Mouse (Mus musculus) cerebellum, adult (tissue): Measurements from ENCODE around the gene Gm6993.

ENCODE experiments used
- ATAC-seq: cut with Nextera tagmentation; 2 replicates; pipeline ENCODE4 v1.9.2; 2017; ENCODE audit warnings: mild to moderate bottlenecking, moderate library complexity, mixed read lengths; ENCODE audit not compliant: insufficient number of reproducible peaks, low FRiP score, low TSS enrichment

Gene Gm6993

DNA sequence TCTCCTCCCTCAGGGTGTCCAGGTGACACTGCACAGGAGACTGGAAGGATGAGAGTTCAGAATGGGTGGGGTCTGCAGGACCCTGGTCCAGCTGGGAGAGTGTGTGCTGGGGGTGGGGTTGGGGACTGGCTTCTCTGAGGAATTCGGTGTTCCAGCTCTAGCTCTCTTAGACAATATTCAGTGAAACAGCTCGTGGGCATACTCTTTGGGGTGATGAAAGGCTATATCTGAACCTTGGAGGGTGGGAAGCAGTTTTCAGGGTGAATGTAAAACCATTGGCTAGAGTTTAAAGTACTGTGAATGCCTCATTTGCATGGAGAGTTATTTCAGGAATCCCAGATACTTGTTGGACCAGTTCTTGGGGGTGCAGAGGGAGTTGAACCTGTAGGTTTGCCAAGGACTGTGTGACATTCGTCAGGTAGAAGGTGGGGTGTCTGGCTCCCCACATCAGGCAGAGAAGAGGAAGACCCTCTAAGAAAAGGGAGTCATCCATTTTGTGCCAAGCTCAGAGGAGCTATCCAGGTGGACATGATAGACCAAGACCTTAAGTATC lies 1.5 kb upstream of the Gm6993 start:
- ATAC-seq = no peak

DNA sequence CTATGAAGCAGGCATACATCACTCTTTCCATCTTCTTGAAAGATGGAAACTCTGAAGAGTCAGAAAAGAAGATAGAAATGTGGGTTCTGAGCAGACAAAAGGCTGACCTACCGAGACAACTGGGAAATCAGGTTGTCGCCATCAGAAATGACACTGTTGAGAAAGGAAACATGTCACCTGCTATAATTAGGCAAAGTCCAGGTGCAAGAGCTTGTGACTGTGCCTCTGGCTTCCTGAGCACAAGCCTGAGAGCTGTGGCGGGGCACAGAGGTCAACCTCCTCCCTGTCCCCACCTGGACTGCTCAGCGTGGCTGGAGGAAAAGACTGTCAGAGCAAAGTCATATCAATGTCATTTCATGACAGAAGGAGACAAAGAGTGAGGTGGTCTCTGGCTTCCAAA lies 772 bp upstream of the Gm6993 start:
- ATAC-seq = no peak

DNA sequence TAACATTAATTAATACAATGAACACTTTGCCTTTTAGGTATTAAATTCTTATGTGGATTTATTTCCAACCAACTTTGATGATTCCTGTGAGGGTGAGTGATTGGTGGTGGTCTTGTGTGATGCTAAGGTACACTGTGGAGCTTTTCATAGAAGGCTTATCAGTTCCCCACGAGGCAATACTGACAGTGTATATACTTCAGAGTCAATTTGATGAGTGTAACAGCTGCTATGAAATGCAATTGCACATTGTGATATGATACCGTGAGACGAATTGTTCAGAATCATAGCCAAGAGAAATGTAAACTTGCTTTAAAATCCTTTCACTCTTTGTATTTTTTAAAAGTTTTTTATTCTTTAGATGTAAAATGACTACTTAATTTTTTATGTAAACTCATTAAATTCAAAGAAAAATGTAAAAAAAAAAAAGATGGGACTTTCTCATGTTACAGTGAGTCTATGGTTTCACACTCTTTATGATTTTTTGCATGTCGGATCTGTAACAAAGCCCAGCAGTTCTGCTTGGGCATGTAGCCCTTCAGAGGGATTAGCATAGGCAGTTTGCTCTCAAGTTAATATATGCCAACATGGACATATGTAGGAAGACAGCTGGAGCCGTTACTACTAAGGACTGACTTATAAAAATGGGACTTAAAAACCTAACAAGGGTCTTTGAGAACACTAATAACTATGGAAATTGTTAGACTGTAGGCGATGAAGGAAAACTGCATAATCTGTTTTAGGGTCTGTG lies 1.2 kb downstream of the Gm6993 start:
- no peak for ATAC-seq

DNA sequence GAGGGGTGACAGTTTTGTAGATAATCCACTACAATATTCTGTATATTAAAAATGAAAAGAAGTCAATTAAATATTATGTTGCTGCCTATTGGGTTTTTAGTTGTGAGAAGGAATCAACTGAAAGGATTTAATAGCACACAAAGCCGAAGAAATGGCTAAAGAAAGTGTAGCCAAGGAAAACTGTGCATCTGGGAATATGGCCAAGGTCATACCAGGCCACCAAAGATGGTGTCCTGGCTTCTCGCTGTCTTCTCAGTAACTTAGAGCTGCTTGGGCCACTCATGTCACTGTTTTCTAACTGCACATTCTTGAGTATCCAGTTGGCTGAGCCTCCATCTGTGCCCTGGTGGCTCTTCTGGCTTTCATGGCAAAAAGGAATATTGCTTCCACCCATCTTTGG lies 3.4 kb downstream of the Gm6993 start:
- no peak for ATAC-seq

DNA sequence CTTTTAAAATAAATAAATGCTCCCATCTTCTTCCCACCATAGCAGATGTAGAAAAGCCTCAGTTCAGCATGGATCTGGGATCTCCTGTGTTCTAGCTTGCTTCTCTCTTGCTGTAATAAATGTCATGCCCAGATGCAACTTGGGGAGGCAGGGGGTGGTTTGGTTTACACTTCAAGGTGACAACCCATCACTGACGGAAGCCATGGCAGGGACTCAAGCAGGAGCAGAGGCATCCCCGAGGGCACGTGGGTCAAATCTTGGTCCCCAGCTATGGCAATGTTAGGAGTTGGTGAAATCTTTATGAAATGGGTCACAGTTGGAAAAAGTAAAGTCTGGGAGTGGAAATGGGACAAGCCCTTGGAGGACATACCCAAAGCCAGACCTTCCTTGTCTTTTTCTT lies 4.1 kb downstream of the Gm6993 start:
- ATAC-seq = no peak

DNA sequence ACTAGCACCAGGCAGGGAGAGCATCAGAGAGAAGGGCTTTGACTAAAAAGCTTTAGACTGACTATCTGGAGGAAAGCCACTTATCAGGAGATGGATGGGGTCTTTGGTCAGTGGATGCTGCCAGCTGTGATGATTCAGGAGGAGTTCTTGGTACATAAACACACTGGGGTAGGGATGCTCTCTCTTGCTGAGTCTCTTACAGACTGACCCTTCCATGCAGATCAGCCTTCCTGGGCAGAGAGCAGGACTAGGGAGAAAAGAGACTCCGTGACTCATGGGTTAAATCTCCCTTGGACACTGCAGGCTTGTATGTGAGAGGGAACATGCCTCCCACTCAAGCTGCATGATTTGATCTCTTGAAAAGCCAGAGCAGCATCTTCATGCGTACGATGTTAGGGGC lies 5.6 kb downstream of the Gm6993 start:
- no peak for ATAC-seq

DNA sequence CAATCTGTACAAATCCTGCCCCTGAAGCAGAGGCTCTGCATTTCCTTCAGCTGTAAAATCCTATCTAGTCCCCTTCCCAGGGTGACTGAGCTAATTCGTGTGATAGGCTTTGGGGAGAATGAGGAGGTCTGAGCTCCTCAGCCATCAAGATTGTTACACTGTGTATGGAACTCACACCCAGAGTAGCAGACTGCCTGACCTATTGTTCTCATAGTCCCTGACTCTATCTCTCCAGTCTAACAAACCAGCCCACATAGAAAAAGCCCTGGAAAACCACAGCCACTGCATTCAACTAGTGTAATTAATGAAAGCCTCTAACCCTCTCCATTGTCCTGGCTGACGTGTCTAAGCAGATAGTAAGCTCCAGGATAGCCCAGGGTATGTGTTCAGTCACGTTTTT lies 6.0 kb downstream of the Gm6993 start:
- ATAC-seq = no peak

DNA sequence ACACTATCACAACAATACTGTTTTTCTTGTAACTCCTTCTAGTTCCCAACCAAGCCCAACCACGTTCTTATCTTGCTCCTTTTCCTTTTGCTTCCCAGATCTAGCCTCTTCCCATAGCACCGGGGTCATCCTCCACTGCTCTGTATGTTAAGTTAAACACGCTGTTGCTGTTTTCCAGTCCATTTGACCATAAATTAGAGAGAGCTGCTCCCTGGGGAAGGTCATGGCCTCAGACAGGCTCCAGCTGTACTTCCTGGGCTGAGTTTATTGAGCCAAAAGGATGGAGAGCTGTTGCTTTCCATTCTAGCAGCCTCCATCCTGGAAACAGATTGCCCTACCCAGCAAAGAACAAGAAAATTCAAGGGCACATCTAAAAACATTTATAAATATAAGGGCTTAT lies 7.6 kb downstream of the Gm6993 start:
- no peak for ATAC-seq

DNA sequence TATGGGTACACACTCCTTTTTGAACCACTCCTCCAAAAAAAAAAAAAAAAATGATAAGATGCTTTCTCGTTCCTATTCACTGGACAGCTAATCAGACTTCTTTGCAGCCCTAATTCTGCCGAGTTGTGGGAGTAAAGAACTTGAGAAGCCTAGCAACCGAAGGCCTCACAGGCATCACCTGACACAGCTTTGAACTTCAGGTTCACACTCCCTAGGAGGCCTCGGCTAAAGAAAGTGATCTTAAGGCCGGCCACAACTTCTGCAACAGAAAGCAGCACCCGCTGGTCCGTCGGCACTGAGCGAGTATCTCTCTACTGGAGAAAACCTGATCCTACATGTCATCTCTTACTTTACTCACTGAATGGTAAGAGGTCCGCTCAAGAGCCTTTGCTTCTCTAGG lies 8.1 kb downstream of the Gm6993 start:
- no peak for ATAC-seq

DNA sequence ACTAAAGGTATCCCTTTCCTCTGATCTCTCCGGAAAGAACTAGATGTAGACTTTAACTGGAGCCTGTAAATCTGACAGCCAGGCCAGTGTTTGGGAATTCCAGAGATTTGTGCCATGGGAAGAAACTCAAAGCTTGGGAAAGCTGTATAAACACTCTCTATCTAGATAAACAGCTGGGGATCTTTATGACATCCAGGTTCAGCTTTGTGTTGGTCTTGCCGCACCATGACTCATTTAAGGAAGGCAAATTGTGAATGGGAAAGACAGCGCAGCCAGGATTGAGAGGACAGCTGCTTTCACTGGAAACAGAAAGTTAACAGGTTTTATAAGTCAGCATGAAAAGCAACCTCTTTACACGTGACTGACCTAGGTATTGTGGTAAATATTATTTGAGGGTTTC lies 11.7 kb downstream of the Gm6993 start:
- ATAC-seq = no peak

DNA sequence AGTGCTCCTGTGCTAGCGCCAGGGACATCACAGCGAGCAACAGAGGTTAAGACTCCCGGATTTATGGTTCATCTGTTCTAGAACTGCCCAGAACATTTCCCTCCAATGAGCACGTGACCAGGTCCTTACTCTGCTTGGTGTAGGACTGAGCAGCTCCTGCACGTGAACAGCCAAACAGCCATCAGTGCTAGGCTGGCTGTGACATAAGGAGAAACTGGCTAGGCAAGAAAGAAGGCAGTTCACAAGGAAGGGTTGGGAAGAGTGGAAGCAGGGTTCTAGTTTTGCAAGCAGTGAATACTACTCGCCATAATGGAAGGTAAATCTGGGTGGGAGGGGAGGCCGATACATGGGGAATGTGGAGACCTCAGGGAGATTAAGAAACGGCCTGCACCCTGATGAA lies 14.4 kb downstream of the Gm6993 start:
- ATAC-seq = no peak

DNA sequence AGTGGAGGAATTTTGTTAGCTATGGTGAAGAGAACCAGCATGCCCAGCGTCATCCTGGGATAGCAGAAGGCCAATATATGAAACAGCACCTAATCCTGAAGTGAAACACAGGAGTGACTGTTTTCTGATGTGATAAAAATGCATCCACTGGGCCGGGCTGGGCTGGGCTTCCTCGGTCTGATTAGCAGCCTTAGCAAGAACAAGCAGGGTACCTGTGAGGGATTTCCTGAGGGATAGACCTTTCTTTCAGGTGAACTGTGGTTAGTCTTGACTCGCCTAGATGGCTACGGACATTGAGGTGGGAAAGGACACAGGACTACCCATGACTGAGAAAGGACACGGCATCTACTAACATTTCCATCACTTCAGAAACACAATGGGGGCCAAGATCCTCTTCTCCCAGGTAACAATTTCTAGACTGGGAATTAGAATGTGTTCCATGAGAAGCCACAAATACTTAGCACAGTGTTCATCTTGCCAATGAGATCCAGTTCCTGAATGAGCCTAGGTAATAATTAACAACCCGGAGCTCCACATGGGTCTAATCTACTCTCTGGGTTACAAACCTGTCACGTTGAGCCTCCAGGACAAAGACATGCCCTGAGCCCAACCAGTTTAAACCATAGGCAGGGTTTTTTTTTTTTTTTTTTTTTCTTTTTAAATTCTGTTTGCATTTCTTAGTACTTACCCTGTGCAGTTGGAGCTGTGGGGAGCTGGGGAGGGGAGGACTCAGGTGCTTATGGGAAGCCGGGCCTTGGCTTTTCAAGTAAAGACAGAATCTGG lies 15.7 kb downstream of the Gm6993 start:
- no peak for ATAC-seq

DNA sequence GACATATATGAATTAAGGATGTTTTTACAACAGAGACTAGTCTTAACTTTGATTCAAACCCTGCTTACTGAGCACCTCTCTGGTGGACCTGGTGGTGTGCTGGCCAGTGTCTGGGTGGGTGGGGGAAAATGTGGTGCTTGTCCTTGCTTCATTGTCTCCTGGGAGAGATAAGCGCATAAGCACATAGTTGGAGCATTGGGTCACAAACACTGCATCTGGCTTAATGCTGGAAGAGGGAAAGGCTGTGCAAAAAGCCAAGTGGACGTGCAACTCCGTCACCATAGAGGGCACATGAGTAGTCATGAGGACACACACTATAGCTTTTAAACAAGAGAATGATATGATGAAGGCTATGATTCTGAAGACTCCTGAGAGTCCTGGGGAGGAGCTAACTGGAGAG lies 21.3 kb downstream of the Gm6993 start:
- no peak for ATAC-seq

DNA sequence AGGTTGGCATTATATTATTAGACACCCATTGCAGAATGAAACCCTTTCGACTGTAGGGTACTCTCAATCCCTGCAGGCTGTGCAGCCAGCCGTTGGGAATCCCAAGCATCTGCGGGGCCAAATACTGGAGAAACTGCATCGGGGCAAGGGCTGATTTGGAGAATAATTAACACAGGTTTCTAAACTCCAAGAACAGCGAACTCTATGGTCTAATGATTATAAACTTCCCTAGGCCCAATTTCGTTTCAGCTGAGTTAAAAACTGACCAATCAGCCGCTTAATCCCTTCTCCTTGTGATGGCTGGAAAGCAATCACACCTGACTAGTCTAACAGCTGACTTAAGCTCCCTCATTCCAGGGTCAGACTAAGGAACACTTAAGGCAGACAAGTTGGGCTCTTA lies 23.4 kb downstream of the Gm6993 start:
- ATAC-seq = no peak

DNA sequence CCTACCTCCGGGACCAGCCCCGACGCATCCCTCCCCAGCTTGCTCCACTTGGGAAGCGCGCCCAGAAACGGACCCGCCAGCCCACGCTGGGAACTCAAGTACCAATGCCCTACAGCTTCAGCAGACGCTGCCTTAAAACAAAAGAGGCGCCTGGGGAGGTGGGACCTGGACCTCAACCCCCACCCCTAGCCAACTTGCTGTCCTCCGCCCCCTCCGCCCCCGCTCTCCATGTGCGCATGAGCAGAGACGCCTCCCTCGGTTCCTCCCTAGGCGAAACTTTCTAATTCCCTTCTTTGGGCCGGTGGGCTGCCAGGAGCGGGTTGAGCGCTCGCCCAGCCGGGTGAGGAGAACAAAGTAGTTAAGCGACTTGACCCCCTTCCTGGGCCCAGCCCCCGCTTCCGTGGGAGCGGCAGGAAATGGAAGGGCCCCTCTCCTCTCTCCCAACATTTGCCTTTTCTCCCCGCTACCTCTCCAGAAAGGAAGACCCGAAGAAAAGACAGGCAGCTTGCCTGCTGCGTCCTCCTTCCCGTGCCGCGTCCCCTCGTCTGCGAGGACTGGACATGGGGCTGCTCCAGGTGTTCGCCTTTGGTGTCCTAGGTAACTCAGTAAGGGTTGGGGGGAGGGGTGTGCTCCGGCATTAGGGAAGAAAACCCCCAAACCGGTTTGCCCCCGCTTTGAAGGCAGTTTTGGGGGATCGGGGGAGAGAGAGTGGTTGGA lies 24.6 kb downstream of the Gm6993 start, which contains the start of gene Lamb1:
Lamb1 (plus strand) TSS at position 230 of the 717 bp plus-strand sequence.
- ATAC-seq = no peak

DNA sequence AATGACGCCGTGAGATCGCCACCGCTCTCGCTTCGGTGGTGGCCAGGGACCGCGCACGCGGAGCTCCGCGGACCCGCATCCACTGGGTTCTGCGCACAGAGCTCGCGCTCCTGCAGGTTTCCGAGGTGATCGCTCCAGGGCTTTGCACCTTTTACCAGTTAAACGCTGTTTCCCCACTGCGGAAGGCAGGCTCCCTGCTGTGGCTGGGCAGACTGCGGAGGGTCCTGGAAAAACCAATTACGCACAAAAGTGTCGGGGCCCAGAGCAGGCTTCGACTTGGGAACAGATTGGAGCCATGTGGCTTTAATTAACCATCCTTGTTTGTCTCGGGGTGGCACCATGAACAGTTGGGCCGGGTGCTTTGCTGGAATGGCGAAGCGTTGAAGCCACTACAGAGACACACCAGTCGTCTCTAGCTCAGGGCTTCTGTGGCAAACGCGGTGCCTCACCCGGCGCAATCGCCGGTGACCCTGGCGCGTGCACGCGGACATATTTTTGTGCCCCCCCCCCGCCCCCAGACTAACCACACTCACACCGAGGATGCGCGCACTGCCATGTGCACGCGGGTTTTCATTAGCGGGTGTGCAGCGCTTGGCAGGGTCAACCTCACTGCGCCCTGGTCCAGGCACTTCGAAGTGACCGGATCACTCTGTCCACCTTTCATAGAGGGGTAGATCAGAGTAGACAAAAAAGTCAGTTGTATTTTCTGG lies 25.3 kb downstream of the Gm6993 start:
- no peak for ATAC-seq

DNA sequence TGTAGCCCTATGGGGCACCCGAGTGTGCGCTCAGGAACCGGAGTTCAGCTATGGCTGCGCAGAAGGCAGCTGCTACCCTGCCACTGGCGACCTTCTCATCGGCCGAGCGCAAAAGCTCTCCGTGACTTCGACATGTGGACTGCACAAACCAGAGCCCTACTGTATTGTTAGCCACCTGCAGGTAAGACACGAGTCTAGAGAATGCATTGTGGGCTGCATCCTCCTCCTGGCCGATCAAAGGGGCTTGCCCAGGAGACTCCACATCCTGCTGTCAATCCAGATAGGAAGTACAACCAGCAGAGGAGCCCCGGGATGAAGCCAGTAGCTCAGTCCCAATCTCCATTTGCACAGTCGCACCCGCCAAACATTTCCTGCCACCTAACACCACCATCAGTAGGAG lies 26.1 kb downstream of the Gm6993 start:
- no peak for ATAC-seq

DNA sequence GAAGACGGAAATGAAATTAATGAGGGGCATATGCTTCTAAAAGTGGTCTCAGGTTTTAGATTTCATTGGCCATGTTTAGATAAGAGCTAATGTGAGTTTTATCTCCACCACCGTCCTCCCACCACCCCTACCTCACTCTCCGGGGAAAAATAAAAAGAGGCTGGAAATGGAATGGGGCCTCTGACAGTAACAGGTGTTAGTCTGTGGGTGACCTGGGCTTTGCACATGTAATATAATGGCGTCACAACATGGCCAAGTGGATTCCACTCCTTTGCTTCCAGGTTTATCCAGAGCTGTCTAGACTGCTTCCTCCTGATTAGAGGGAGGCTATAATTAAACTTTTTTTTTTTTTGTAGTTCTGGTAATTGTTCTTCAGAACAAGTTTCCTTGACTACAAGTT lies 26.8 kb downstream of the Gm6993 start:
- no peak for ATAC-seq

DNA sequence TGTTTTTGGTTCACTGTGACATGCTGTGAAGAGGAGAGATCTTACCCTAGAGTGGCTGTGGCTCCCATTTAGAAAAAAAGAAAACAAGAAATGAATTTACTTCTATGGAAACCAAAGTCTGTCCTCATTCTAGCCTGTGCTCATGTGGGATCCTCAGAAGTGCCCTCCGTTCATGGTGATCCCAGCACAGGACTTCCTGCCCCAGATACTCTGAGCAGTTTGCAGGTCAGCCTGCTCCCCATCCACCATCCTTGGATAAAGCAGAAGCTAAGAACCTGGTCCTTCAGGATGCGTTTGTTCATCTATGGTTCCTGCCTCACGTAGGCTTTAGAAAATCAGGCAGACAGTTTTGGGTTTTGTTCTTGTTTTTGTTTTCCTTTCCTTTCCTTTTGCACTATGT lies 27.7 kb downstream of the Gm6993 start:
- no peak for ATAC-seq

DNA sequence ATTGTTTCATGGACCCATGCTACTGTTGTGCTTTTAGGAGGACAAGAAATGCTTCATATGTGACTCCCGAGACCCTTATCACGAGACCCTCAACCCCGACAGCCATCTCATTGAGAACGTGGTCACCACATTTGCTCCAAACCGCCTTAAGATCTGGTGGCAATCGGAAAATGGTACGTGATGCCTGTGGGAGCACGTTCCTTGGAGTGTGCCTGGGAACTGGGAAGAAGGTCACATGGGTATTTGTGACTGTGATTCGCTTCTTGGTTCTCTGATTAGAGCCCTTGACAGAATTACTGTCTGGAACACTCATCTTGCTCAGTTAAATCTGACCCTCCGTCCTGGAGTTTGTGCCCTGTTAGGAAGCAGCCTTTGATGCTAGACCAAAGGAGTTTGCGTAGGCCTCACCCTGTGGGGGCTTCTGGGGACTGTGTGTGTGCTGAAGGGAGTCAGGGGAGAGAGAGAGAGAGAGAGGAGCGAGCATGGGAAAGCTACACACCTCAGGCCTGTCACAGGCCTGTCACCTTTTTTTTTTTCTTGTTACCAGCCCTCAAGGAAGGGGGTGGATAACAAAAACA lies 28.5 kb downstream of the Gm6993 start:
- no peak for ATAC-seq
